ENCODE assay signal across 9 mouse cellular contexts in genomic region chr9:60999001-60999529, GRCm38 (mm10).
A peak's percentile ranks its signal among the peaks of the same experiment; 100 is the strongest.
DNase-seq lines count a peak whose midpoint lies in the region; ATAC-seq and TF ChIP-seq lines count a peak whose summit lies in the region.
"Had no signal": no experiment of that assay in that cellular context is flagged by ENCODE, and none has a peak within 500 bp of the region (broad histone marks: within the 10 kb centered on the region; RNA-seq: fewer than 3 reads in every experiment).

No protein-coding gene starts in this region.

- H3K36me3 ChIP-seq in kidney, embryonic 15.5 days: no peaks in the 10 kb centered on the region
- H3K36me3 ChIP-seq: embryonic facial prominence, embryonic 15.5 days had no signal

- no peak overlapping the region for H3K27ac ChIP-seq in kidney, embryonic 15.5 days
- H3K27ac ChIP-seq in bone marrow macrophage, adult 2 months (ENCODE audit: insufficient read depth, low read depth, low read length): peak overlapping the region; percentile 73
- H3K27ac ChIP-seq: embryonic facial prominence, embryonic 15.5 days had no signal

- no peak overlapping the region for H3K4me3 ChIP-seq in kidney, embryonic 15.5 days (replicated peaks)
- H3K4me3 ChIP-seq in bone marrow macrophage, adult 2 months (ENCODE audit: insufficient read depth, low read length): no peak overlapping the region
- H3K4me3 ChIP-seq: embryonic facial prominence, embryonic 15.5 days had no signal

- WGBS in kidney, embryonic 15.5 days: 43% methylated on average over 6 of the region's 6 CpGs

- ATAC-seq in kidney, embryonic 15.5 days (replicated peaks; ENCODE audit: low FRiP score): no peak

- no peak for TF ChIP-seq POLR2A in bone marrow macrophage, adult 2 months (IDR thresholded peaks at IDR 0.05; ENCODE audit: borderline replicate concordance, low read depth, low read length)

- no peak overlapping the region for H3K9ac ChIP-seq in kidney, embryonic 15.5 days
- H3K9ac ChIP-seq: embryonic facial prominence, embryonic 15.5 days had no signal

- peak; percentile 38 for DNase-seq in kidney, adult 9 months
- peak; percentile 95 for DNase-seq in CD4-positive, CD25-positive, alpha-beta regulatory T cell, adult 2 months (ENCODE audit: low read depth, low spot score)
- peak; percentile 49 for DNase-seq in lung, postnatal 10 days
- peak; percentile 53 to 76 for DNase-seq in thymus, adult 18-20 months
- DNase-seq in urinary bladder, postnatal 4 days (ENCODE audit: low spot score in 2 of 2): no peak
- DNase-seq in cerebellum, adult 9-10 months: no peak

- peaks cover 3% of the 10 kb centered on the region; the same call in 1 of the 2 replicates for H3K27me3 ChIP-seq in kidney, embryonic 15.5 days

- peak; percentile 76 for TF ChIP-seq CTCF in bone marrow macrophage, adult 2 months (IDR thresholded peaks at IDR 0.05; ENCODE audit: low read depth, low read length)

- no peaks in the 10 kb centered on the region for H3K9me3 ChIP-seq in kidney, embryonic 15.5 days (replicated peaks)
- H3K9me3 ChIP-seq: embryonic facial prominence, embryonic 15.5 days had no signal

- H3K4me2 ChIP-seq in kidney, embryonic 15.5 days: no peak overlapping the region
- H3K4me2 ChIP-seq: embryonic facial prominence, embryonic 15.5 days had no signal

- 0 out of 2 replicates have a peak, but pooled peaks cover 9% of the 10 kb centered on the region for H3K4me1 ChIP-seq in kidney, embryonic 15.5 days
- H3K4me1 ChIP-seq in bone marrow macrophage, adult 2 months (ENCODE audit: control insufficient read depth, insufficient read depth, low read length): peaks cover 36% of the 10 kb centered on the region

Comparison
In these comparisons a context has a peak if more than half of its experiments do, and no peak if none do; other contexts are left out.
1. DNase-seq: peak in kidney, adult 9 months (single experiment), CD4-positive, CD25-positive, alpha-beta regulatory T cell, adult 2 months (single experiment), lung, postnatal 10 days (single experiment) and thymus, adult 18-20 months (2 of 2); none in urinary bladder, postnatal 4 days (0 of 2) and cerebellum, adult 9-10 months (single experiment).